Mouse (Mus musculus): Measurements from ENCODE around the gene Rbmxl1. TPM values are rescaled to one million over a fixed set of nuclear protein-coding genes. Genes with fewer than 3 reads are reported as not detected.

Gene Rbmxl1
- polyA plus RNA-seq, 1 experiment from 2014 or later: 274 TPM

GRCm38 (mm10) chr8:78463941-78464340, 44.8 kb downstream of the Rbmxl1 start:
- H3K36me3 ChIP-seq (ENCODE audit: control insufficient read depth, insufficient read depth, low read length): no peaks in the 10 kb centered on the region
- no peak overlapping the region for H3K9ac ChIP-seq (ENCODE audit: low read depth, low read length)
- DNase-seq (ENCODE audit: low spot score) (no peak), ATAC-seq (replicated peaks; ENCODE audit: low FRiP score) (no peak)
- H3K4me3 ChIP-seq (ENCODE audit: low read depth, low read length): no peak overlapping the region
- H3K4me1 ChIP-seq (replicated peaks; ENCODE audit: control insufficient read depth, insufficient read depth, low read length): no peaks in the 10 kb centered on the region
- H3K9me3 ChIP-seq (ENCODE audit: control insufficient read depth, low read length): 0 out of 2 replicates have a peak, but pooled peaks cover 4% of the 10 kb centered on the region
- no peak overlapping the region for H3K27ac ChIP-seq (ENCODE audit: low read depth, low read length)
- H3K27me3 ChIP-seq (replicated peaks; ENCODE audit: control insufficient read depth, insufficient read depth, low read length): no peaks in the 10 kb centered on the region
- WGBS: 72% methylated on average over 2 of the region's 2 CpGs
- no peak overlapping the region for H3K4me2 ChIP-seq

DNA sequence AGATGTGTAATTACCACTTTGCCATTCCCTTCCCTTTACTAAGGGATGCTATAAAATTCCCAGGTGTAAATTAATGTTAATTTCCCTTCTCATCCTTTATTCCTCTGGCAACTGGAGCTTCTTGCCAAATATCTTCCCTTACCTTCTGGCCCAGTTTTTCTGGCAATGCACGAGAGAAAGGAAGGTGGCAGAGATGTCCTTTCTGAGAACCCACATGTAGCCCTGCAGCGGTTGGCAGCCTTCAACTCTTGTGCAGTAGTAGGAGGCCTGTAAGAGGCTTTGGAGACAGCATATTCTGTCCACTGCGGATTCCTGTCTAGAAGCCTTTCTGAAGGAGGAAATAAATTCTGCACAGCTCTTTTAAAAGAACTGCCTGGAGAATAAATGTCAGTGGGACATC, 52.3 kb downstream of the Rbmxl1 start:
- DNase-seq (ENCODE audit: low spot score) (no peak), ATAC-seq (replicated peaks; ENCODE audit: low FRiP score) (no peak)
- Histone ChIP-seq H3K27me3 (replicated peaks; ENCODE audit: control insufficient read depth, insufficient read depth, low read length) (no peaks in the 10 kb centered on the region), H3K4me2 (no peak overlapping the region), H3K36me3 (ENCODE audit: control insufficient read depth, insufficient read depth, low read length) (no peaks in the 10 kb centered on the region), H3K9me3 (ENCODE audit: control insufficient read depth, low read length) (no peaks in the 10 kb centered on the region), H3K4me1 (replicated peaks; ENCODE audit: control insufficient read depth, insufficient read depth, low read length) (no peaks in the 10 kb centered on the region), H3K27ac (ENCODE audit: low read depth, low read length) (no peak overlapping the region), H3K4me3 (ENCODE audit: low read depth, low read length) (no peak overlapping the region), H3K9ac (ENCODE audit: low read depth, low read length) (no peak overlapping the region)
- WGBS: 70% methylated on average over 3 of the region's 3 CpGs

Other genes starting within 250 kb of the Rbmxl1 start
- gene Pou4f2, start 72.3 kb downstream of the Rbmxl1 start, polyA plus RNA-seq (2014; fragmentation: Nextera tagmentation; extraction: Ambion mirVana): not detected in 2 replicates
- gene Slc10a7, start 448 bp upstream of the Rbmxl1 start, polyA plus RNA-seq (2014; fragmentation: Nextera tagmentation; extraction: Ambion mirVana): 9.9 and 10.6 TPM in 2 replicates